ENCODE assay signal across 14 mouse cellular contexts in genomic region chr10:61576120-61576767, GRCm38 (mm10). TPM values are rescaled to one million over a fixed set of nuclear protein-coding genes. Genes with fewer than 3 reads are reported as not detected.
DNase-seq lines count a peak whose midpoint lies in the region; ATAC-seq and TF ChIP-seq lines count a peak whose summit lies in the region.
"Had no signal": no experiment of that assay in that cellular context is flagged by ENCODE, and none has a peak within 500 bp of the region (broad histone marks: within the 10 kb centered on the region; RNA-seq: fewer than 3 reads in every experiment).

No protein-coding gene starts in this region.

- H3K27me3 ChIP-seq in Patski, result no peaks in the 10 kb centered on the region
- no peaks in the 10 kb centered on the region for H3K27me3 ChIP-seq in forebrain, embryonic 13.5 days
- no peaks in the 10 kb centered on the region for H3K27me3 ChIP-seq in midbrain, embryonic 11.5 days (ENCODE audit: control insufficient read depth, insufficient read depth, low read length)
- H3K27me3 ChIP-seq: midbrain, embryonic 12.5 days; stomach, embryonic 15.5 days had no signal

- CTCF ChIA-PET in Patski (lab: Charles Lee), result no interaction called here

- POLR2A ChIA-PET in Patski (lab: Charles Lee), result no interaction called here

- WGBS in forebrain, embryonic 13.5 days, result 32% methylated on average over 13 of the region's 13 CpGs
- WGBS in midbrain, embryonic 11.5 days, result 73% methylated on average over 13 of the region's 13 CpGs

- H3K27ac ChIP-seq in forebrain, embryonic 13.5 days, result peak overlapping the region; percentile 48
- no peak overlapping the region; the same call in 1 of the 2 replicates for H3K27ac ChIP-seq in midbrain, embryonic 11.5 days (ENCODE audit: low read depth, low read length)
- H3K27ac ChIP-seq: midbrain, embryonic 12.5 days; stomach, embryonic 15.5 days had no signal

- in situ Hi-C loops in Patski (cut with MboI; ENCODE audit: low pct_unique_long_range_greater_than_20kb), result no loop called here

- peaks cover 19% of the 10 kb centered on the region for H3K4me1 ChIP-seq in forebrain, embryonic 13.5 days
- H3K4me1 ChIP-seq in midbrain, embryonic 11.5 days (ENCODE audit: control insufficient read depth, insufficient read depth, low read length), result peaks cover 23% of the 10 kb centered on the region
- H3K4me1 ChIP-seq: stomach, embryonic 15.5 days had no signal

- H3K9me3 ChIP-seq in forebrain, embryonic 13.5 days (replicated peaks), result no peaks in the 10 kb centered on the region
- H3K9me3 ChIP-seq in midbrain, embryonic 11.5 days (ENCODE audit: control insufficient read depth, low read length), result no peaks in the 10 kb centered on the region
- H3K9me3 ChIP-seq: midbrain, embryonic 12.5 days; stomach, embryonic 15.5 days had no signal

- ATAC-seq in Patski, result peak; percentile 48
- peak; percentile 23 for ATAC-seq in forebrain, embryonic 13.5 days
- no peak for ATAC-seq in midbrain, embryonic 11.5 days (ENCODE audit: low FRiP score)
- ATAC-seq: liver, postnatal 0 days had no signal

- TF ChIP-seq CTCF in Patski (IDR thresholded peaks at IDR 0.05), result no peak

- H3K4me3 ChIP-seq in forebrain, embryonic 13.5 days, result no peak overlapping the region
- H3K4me3 ChIP-seq in midbrain, embryonic 11.5 days (ENCODE audit: low read depth, low read length), result no peak overlapping the region
- H3K4me3 ChIP-seq: midbrain, embryonic 12.5 days; stomach, embryonic 15.5 days had no signal

- DNase-seq in ES-CJ7 (ENCODE audit: low read depth, low spot score), result peak; percentile 42
- DNase-seq in Patski (ENCODE audit: low read depth, low spot score), result peak; percentile 60
- peak; percentile 88 for DNase-seq in midbrain, embryonic 11.5 days (ENCODE audit: low spot score, missing footprints)
- no peak for DNase-seq in gastrocnemius, postnatal 10 days
- no peak for DNase-seq in thymus, postnatal 0 days (ENCODE audit: low spot score)
- DNase-seq in layer of hippocampus, adult 9-11 months, result no peak
- DNase-seq: cerebellum, adult 9-11 months; gastrocnemius, postnatal 36 days; kidney, postnatal 14 days; liver, postnatal 0 days had no signal

- H3K9ac ChIP-seq in forebrain, embryonic 13.5 days, result no peak overlapping the region; the same call in 1 of the 2 replicates
- no peak overlapping the region for H3K9ac ChIP-seq in midbrain, embryonic 11.5 days (ENCODE audit: low read length)
- H3K9ac ChIP-seq: liver, postnatal 0 days; midbrain, embryonic 12.5 days; stomach, embryonic 15.5 days had no signal

- H3K36me3 ChIP-seq in forebrain, embryonic 13.5 days (ENCODE audit: poor library complexity, severe bottlenecking), result no peaks in the 10 kb centered on the region
- H3K36me3 ChIP-seq in midbrain, embryonic 11.5 days (ENCODE audit: control insufficient read depth, insufficient read depth, low read length), result no peaks in the 10 kb centered on the region
- H3K36me3 ChIP-seq: stomach, embryonic 15.5 days had no signal

- no peak overlapping the region for H3K4me2 ChIP-seq in forebrain, embryonic 13.5 days
- H3K4me2 ChIP-seq in midbrain, embryonic 11.5 days, result no peak overlapping the region
- H3K4me2 ChIP-seq: midbrain, embryonic 12.5 days; stomach, embryonic 15.5 days had no signal

RNA-seq across cellular contexts. Expression of gene Npffr1, which starts 19.0 kb away (rescaled TPM):
- 0.26 TPM for polyA plus RNA-seq in Patski (2021)
- 0.24 and 0.36 TPM in 2 replicates for polyA plus RNA-seq in forebrain, embryonic 13.5 days (2015; fragmentation: Nextera tagmentation; extraction: Ambion mirVana)
- polyA plus RNA-seq in midbrain, embryonic 11.5 days (2014; fragmentation: Nextera tagmentation; extraction: Ambion mirVana), result 0.06 TPM in 1 of 2 replicates, not detected in the other
- total RNA-seq in gastrocnemius, postnatal 10 days (2021), result under 1 TPM in 1 of 2 experiments, not detected in 1; 0.11 TPM
- 0.04 TPM in 2 replicates for polyA plus RNA-seq in thymus, postnatal 0 days (2015; fragmentation: Nextera tagmentation; extraction: Ambion mirVana)
- total RNA-seq: gastrocnemius, postnatal 36 days; hematopoietic stem cell, adult 5-6 weeks had no signal
- polyA plus RNA-seq: liver, postnatal 0 days had no signal

Comparison
In these comparisons a context has a peak if more than half of its experiments do, and no peak if none do; other contexts are left out.
1. DNase-seq: peak in ES-CJ7 (single experiment), Patski (single experiment) and midbrain, embryonic 11.5 days (single experiment); none in gastrocnemius, postnatal 10 days (single experiment), thymus, postnatal 0 days (single experiment) and layer of hippocampus, adult 9-11 months (single experiment).